Mouse (Mus musculus) testis, postnatal 14 days (tissue): ENCODE data around the gene Kif20b.

Experiments used
- DNase-seq: peaks from one replicate; pipeline ENCODE4 v3.0.0; 2021; ENCODE audit warnings: low spot score

Kif20b gene

DNA sequence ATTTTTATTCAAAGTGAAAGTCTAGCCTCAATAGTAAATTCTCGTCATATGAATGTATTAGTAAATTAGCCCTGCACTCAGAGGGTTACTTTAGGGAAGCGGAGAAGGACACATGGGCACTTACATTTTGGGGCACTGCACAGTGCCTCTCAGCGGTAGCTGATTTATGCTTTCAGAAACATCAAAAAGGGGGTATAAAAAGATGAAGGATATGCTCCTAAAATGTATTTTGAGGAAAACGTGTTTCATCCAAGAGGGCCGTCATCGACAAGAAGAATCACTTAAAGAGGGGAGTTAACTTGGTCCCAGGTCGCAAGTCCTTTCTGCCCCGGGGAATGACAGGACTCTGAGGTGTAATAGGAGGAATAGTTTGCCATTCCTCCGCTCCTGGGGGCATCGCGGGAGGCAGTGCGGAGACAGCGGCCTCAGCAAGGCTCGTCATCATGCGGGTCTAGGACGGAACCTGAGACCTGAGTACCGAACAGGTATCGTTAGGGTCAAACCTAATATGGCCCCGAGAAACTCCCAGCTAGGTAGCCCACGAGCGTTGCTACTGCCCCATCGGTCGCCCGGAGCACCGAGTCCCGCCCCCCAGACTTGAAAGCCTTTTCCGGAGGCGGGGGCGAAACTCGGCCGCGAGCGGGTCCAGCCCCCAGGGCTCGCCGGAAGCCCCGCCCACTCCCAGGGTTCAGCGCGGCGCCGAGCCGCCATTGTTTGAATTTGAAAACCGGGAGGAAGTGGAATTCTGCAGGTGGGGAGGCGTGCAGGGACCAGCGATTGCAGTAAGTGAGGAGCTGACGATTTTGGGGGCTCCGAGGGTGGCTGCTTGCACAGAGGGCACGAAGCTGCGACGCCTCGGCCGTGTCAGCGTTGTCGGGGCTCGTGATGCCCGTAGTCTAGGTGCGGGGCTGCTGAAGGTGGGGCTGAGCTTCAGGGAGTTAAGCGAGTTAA lies at the start of gene Kif20b:
Gene Kif20b, plus strand, starts transcription at position 710 of the 951 bp plus-strand sequence.
- peak; percentile 92 for DNase-seq

DNA sequence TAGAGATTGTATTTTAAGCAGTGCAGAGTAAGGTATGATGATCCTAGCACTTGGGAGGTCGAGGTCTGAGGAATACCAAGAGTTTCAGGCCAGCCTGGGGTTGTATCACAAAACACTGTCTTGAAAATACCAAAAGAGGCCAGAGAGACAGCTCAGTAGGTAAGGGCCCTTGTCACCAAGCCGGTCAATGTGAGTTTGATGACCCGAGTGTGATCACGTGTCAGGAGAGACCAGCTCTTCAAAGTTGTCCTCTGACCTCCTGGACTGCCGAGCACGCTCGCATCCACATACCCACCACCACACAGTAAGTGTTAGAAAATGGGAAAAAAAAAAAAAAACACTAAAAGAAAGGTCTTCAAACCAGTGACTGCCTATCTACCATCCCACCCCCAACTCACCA lies 45.5 kb upstream of the Kif20b start:
- no peak for DNase-seq

DNA sequence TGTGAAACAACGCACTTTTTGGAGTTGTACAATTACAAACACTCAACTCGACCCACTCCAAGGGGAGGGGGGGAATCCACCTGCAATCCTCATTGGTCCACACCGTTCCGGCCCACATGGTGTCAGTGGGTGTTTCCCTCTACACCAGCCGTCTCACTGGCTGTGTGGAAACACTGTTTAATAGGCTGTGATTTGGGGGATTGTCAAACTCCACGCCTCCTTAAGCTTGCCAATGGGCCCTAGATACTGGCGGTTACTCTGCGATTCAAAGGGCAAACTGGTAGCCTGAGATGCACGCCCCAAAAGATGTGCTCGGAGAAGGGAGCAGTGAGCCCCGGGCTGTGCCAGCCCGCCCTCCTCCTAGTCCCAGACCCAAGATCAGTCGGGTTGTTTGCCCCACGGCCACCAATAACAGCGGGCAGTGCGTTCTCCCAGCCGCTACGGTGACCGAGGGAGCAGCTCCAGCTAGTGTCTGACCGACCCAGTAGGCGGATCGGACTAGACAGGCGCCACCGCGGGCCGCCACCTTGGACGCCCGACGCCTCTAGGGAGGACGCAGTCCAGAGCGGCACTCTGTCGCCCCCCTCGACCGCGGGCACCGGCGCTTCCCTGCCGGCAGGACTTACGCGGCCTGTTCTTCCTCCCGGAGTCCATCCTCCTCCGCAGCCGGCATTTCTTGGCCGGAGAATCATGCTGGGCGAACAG lies 44.1 kb upstream of the Kif20b start:
- DNase-seq: peak; percentile 89

DNA sequence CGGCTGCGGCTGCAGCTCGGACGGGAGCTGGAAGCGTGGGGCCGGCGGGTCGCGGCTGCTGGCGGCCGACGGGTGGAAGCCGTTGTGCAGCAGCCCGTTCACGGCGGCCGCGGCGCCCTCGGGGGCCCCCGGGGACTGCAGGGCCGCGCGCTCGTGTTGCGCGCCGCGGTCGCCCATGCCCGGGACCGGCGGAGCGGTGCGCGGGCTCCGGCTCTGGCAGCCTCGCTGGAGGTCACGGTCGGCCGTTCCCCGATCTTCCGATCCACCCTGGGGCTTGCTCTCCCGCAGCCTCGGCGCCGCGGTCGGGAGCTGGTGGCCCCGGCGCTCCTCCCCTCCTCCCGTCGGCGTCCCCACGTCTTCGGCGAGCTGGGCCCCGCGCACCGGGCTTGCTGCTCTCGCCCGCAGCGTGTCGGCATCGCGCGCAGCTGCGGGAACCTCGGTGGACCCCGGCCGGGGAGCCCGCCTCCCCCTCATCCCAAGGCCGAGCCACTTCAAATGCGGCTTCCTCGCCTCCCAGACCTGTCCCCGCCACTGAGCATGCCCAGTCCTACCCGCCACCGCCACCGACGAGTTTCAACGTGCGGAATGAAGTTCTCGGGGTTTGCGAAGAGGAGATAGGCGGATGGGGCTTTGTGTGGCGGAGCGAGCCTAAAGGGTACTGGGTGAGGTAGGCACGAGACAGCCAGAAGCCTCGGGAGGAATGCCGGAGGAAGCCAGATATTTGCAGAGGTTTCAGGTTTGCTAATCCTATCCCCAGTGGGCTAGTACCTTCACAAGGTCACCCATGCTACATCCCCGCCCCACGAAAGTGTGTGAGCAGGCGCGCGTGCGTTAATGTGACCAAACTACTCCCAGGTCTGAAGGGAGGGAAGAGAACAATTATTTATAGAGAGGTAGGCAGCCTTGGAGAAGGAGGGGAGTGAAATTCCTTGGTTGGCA lies 43.3 kb upstream of the Kif20b start, which contains the start of gene Pank1:
Gene Pank1, minus strand, starts transcription at position 853 of the 939 bp plus-strand sequence.
- DNase-seq: peak; percentile 63

DNA sequence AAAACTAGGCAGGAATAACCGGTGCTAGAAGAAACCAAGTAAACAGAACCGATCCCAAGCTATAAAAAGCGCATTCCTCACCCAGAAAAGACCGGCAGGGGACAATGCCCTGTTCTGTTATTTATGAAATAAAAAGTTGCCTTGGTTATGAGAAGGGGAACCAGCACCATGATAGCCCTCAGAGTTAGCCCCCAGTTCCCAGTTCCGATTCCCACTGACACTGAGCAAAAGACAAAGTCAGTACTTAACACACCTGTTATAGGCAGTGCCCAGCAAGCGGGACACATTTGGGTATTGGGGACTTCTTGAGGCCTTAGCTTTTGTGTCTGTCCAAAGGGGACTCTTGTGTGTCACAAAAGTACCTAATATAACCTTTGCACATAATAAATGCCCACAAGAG lies 42.5 kb upstream of the Kif20b start:
- no peak for DNase-seq

DNA sequence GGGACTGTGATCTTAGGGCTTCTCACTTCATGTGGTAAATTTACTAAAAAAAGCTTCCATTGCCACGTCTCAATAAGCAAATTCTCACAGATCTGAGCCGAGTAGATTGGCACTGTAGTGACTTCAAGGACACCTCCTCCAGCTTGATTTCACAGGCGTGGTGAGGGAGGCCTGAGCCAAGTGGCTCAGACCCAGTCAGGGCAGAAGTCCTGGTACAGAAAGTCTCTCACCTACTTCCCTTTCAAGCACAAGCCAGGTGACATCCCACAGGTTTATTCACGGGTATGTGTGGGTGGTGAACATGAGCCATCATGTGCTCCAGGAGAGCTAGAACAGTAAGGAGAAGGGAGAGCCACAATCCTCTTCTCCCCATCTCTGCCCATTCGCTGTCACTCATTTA lies 41.0 kb upstream of the Kif20b start:
- peak; percentile 31 for DNase-seq

DNA sequence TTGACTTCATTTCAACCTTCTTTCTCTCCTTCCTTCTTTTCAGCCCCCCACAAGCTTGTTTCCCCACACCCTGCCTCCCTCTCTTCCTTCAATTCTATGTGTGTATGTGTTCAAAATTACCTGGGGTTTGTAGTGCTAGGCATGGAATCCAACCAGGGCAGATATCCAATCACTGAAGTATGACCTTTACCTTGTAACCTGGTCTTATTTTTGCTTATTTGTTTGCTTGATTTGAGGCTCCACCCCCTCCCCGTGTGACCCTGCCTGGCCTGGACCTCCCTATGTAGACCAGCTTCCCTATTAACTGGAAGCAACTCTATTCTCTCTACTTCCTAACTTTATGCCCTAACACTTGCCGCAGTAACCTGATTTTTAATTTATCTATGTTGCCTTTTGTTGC lies 39.7 kb upstream of the Kif20b start:
- DNase-seq: no peak

DNA sequence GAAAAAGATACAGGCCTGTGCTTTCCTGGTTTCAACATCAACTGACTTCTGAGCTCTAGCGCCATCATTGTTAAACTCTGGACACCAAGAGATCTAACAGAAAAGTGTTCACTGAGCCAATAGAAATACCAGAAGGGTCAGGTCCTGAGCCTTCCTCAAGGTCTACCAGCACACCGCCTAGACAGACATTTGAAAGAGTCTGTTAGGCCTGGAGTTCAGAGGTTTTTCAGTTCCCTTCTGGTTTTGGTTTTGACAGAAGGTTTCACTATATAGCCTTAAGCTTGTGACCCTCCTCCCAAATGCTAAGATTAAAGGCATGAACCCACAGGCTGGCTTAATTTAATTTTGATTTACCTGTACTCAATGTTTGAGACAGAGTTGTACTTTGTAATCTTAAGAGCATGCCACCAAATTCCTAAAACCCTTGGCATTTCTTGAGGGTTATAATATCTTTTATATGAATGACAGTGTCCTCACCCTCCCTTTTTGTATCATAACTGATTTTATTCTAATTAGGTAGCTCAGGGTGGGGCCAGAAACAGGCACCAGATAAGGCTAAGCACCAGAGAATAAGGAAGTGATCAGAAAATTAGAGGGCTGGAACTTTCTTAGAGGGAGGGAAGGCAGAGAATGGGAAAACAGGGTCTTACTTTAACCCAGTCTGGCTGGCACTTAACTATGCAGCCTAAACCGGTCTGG lies 38.5 kb upstream of the Kif20b start:
- no peak for DNase-seq

DNA sequence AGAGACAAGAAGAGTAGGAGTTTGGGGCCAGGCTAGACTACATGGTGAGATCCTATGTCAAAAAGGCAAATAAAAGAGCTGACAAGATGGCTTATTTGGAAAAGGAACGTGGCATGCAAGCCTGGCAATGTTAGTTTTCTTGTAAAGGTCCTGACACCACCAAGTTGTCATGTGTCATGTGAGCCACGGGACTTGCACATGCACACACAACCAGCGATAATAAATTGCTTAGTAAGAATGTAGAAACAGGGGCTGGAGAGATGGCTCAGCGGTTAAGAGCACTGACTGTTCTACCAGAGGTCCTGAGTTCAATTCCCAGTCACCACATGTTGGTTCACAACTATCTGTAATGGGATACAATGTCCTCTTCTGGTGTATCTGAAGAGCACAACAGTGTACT lies 35.8 kb upstream of the Kif20b start:
- DNase-seq: no peak

DNA sequence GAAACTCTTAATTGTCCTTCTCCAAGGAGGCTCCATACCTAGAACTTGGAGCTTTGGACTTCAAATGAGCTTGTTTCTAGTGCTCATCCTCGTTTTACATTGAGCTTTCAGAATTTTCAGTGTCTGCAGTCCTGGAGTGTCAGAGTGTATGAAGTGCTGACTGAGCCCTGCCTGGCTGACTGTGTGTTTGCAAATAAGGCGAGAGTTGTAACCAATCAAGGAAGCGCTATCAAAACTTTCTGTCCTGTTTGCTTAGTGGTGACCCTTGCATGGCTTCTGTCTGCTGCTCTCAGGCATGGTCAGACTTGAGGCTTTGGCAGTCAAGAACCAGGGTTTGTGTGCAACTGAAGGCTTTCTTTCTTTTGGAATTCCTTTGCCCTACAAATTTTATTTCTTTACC lies 31.2 kb upstream of the Kif20b start:
- no peak for DNase-seq

DNA sequence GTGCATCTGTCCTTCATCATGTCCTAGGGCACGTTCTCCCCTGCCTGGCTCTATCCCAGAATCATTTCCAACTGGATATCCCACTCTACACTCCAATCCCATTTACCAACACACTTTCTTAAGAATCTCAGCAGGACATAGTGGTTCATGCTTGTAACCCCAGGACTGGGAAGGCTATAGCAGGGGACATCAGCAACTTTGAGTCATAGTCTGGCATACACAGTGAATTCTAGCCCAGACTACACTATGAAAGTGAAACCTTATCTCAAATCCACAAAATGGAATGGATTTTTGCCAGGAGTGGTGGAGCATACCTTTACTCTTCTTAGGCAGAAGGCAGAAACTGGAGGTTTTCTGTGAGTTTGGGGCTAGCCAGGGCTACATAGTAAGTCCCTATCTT lies 30.6 kb upstream of the Kif20b start:
- DNase-seq: no peak

DNA sequence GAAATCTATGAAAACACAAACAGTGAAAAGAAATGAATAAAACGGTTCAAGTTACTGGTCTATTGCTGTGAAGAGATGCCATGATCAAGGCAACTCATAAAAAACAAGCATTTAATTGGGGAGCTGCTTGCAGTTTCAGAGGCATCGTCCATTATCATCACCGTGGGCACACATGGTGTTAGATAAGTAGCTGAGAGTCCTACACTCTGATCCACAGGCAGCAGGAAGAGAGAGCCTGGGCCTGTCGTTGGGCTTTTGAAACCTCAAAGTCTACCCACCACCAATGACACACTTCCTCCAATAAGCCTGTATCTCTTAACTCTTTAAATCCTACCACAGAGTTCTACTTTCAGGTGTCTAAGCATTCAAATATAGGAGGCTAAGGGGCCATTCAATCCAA lies 27.1 kb upstream of the Kif20b start:
- DNase-seq: no peak

DNA sequence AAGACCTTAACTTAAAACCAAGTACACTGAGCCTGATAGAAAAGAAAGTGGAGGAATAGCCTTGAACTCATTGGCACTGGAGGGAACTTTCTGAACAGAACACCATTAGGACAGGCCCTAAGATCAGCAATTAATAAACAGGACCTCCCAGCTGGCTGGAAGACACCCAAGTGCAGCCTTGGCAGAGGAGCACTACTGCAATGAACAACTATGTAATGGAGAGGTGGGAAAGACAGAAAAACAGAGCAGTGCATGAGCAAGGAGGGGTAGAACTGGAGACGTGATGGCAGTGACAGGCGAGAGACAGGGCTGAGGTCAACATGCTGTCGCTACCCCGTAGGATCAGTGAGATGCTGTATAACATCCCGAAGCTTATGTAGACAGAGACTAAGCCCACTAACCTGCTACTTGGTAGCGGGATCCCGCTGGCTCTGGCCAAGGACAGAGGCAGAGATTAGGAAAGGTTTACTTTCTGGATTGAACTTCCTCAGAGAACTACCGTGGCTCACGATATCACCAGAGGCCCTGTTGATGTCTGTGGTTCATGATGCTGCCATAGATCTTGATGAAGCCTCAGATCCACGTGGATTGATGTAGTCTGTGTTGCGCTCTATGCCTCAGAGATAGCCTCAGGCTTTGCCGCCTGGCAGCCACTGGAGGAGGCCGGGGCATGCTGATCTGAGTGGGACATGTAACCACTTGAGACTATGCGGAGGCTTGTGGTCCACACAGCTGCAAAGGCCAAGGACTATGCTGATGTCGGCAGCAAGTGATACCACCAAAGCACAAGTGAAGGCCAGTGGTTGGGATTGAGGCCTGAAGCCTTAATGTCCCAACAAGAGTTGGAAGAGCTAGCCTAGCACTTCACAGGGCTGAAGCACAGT lies 24.8 kb upstream of the Kif20b start:
- peak; percentile 76 for DNase-seq

DNA sequence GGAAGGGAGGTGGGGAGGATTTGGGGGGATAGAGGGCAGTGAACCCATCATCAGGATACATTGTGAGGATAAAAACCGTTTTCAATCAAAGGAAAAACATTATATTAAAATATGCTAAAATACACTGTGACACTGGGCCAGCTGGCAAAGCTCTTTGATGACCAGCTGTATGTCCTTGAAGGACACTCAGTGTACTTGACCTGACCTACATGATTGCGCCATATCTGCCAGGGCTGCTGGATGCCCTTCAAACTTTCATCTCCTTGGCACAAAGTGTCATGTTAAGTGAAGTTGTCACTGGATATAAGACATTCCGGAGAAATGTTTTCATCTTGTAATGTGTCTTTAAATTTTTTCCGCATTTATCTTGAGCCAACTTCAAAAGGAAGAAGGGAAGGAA lies 23.2 kb upstream of the Kif20b start:
- peak; percentile 45 for DNase-seq

DNA sequence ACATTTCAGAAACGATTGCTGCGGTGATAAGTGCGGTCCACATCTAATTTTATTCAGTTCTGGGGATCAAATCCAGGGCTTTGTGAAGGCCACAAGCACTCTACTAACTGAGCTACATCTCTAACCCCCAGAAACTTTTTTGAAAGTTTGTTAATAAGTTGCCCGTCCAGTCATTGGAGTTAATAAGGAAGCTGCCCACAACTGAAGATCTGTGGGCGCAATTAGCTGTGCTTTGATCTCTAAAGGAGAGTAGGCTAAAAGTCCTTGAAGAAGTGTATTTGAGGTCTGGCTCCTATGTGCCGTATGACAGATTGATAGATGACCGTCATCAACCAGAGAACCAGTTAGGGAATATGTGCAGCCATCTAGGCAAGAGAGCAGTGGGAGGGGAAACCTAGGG lies 20.9 kb upstream of the Kif20b start:
- no peak for DNase-seq

DNA sequence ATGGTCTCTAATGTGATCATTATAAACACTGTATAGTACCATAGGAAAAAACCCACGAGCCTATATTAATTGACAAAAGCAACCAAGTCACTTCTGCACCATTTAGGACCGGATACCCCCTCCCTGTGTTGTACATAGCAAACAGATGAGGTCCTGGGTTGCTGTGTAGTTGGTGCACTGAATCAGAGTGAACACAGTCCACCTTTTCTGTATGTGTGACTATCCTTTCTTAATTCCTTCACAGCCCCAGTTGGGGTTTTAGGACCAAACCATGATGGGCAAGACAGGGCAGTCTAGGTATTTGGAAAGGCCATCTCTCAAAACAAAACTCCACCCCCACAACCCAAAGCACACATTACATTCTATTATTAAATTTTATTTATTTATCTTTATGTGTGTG lies 20.4 kb upstream of the Kif20b start:
- DNase-seq: no peak

DNA sequence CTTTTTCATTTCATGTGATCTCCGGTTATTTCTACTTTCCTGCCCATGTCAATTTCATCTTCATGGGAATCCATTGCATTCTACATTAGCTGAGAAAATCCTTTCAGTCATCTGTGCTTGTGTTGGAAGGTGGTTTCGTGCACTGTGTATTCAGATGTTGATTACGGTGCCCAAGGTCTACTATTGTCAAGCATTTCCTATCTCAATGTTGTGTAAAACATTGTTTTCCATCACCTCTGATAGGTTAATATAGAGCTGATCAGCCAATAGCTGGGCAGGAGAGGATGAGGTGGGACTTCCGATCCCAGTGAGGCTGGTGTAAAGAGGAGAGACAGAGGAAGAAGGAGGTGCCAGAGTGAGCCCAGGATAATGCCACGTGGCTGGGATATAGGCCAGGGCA lies 18.1 kb upstream of the Kif20b start:
- no peak for DNase-seq

DNA sequence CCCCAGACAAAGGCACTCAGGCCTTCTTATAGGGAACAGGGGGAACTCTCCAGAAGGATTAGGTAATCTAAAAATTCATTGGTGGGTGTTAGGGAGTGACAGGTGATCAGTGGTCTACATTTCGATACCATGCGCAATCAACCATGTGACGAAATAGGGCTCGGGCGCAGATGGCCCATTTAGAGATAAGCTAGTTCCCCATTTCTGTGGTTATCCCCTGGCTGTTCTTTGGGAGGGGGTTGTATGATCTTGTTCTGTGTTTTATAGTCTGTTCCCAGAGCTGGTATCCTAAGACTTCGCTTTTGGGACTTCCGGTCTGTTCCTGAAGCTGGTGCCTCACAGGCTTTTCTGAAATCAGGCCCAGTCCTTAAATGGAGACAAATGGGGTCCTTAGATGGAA lies 16.7 kb upstream of the Kif20b start:
- no peak for DNase-seq

DNA sequence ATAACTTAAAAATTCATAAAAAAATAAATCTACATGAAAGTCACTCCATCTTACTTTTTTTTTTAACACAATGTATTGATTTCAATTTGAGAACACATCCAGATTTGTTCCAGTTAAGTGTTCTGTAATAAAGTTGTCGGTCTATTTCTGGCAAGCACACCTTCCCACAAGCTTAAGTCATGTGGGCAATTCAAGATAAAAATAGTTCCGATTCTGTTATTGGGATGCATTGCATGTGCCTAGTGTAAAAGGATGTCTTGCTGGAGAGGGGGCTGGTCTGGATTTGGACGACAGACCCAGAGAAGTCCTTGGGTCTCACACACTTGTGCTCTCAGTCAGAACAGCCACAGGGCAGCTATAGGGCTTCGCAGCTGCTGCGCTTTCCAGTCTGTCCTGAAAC lies 15.4 kb upstream of the Kif20b start:
- no peak for DNase-seq

DNA sequence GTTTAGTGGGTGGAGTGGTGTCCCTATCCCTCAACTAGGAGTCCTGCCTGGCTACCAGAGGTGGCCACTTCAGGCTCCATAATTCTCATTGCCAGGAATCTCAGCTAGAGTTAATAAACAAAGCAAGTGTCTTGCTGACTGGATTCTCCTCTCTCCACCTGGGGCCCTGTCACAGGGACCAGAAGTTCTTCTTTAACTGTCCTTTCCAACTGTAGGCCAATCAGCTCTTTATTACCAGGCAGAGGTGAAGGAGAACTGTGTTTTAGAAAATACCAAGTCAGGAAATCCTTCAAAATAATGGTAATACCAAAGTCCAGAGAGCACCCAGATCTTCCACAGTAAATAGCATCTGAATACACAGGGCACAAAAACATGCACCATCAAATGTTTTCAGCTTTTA lies 9.8 kb upstream of the Kif20b start:
- no peak for DNase-seq

DNA sequence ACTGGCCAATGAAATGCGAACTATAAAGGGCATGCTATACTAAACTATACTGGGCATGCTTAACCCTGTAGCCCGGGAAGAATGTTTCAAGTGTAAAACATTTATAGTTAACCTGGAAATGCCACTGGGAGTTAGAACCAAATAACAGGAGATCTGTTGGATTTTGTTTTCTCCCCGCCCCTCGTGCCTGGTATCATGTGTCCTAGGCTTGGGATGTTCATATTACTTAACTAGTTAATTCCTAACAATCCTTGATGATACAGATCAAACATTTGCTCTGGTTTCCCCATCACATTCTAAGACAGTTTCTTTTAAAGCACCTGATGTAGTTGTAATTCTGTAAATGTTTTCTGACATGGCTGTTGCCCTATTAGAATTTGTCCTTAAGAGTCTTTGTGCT lies 2.1 kb upstream of the Kif20b start:
- no peak for DNase-seq
